Mouse (Mus musculus): ENCODE measurements around the gene Kdm4c.
"Not testable (repeated sequence)": the region's sequence is repeated elsewhere in the genome, so short reads cannot be mapped to it uniquely, and the experiment has no call there.

The Kdm4c gene

GRCm38 (mm10) chr4:74312858-74313257 is 70.6 kb downstream of the Kdm4c start:
- no peak for DNase-seq (ENCODE audit: low spot score)

DNA sequence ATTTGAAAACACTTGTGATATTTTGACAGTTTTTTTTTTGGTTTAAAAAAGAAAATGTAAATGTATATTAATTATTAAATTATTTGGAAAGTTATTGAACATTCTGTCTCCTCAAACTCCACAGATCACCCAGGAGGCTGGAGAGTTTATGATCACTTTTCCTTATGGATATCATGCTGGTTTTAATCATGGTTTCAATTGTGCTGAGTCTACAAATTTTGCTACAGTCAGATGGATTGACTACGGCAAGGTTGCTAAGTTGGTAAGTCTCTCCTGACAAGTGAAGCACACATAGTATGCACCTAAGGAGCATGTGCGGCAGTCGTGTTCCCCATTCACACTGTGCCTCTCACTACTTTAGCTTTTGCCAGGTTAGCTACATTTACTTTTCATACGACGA is 73.1 kb downstream of the Kdm4c start:
- DNase-seq (ENCODE audit: low spot score): no peak

- no peak for DNase-seq (ENCODE audit: low spot score)
Observed at GRCm38 (mm10) chr4:74319313-74319712, 77.0 kb downstream of the Kdm4c start.

GRCm38 (mm10) chr4:74357479-74357878 is 115.2 kb downstream of the Kdm4c start:
- DNase-seq (ENCODE audit: low spot score): no peak

DNA sequence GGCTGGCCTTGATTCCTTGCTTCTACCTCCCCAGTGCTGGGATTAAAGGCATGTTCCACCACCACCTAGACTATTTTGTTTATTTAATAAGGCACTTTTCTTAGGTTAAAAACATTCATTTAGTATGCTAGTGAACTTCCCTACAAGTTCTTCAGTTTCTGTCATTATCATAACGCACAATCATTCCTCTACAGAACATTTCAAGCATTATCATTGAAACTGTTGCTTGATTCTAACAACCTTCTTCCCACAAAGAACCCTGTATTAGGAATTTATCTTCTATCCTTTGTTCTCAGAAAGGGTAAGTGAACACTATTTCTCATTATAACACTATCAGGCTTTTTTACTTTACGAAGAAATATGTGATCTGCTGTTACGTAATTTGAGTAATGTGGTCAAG is 118.0 kb downstream of the Kdm4c start:
- DNase-seq (ENCODE audit: low spot score): no peak

GRCm38 (mm10) chr4:74386583-74386982 is 144.3 kb downstream of the Kdm4c start:
- no peak for DNase-seq (ENCODE audit: low spot score)

DNA sequence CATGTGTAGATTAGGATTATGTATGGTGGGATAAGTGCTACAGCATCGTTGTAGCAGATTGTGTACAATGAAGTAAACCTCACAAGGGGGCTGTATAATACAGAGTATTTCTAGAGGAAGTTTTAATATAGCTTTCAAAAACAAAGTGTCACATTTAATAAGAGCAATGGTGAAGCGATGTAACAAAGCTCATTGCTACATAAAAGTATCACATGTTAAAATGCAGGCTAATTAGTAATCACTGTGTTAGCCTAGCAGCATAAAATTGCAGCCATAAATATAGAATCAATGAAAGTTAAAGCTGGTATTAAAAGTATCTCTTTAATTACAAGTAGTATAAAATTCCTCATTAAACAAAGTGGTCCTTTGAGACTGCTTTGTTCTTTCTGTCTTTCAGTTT is 150.9 kb downstream of the Kdm4c start:
- no peak for DNase-seq (ENCODE audit: low spot score)

GRCm38 (mm10) chr4:74396562-74396961 is 154.3 kb downstream of the Kdm4c start:
- DNase-seq (ENCODE audit: low spot score): no peak

DNA sequence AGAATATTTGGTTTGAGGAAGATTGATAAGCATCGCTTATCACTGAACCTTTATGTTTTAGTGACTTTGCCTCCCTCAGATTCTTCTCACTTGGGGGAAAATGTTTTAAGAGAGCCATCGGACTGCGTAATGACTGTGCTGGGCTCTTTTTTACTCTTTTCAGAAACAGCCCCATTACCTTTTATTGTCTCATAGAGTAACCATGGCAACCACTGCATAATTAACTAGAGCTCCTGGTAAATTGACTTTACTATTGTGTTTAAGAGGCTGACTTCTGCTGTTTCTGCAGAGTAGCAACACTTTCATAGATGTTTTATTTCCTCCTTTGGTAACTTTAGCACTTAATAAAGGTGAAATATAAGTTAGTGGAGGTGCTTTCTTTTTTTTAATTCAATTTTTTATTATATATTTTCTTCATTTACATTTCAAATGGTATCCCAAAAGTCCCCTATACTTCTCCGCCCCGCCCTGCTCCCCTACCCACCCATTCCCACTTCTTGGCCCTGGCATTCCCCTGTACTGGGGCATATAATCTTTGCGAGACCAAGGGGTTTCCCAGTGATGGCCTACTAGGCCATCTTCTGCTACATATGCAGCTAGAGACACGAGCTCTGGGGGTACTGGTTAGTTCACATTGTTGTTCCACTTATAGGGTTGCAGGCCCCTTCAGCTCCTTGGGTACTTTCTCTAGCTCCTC is 159.5 kb downstream of the Kdm4c start:
- not testable (repeated sequence) for DNase-seq (ENCODE audit: low spot score)

DNA sequence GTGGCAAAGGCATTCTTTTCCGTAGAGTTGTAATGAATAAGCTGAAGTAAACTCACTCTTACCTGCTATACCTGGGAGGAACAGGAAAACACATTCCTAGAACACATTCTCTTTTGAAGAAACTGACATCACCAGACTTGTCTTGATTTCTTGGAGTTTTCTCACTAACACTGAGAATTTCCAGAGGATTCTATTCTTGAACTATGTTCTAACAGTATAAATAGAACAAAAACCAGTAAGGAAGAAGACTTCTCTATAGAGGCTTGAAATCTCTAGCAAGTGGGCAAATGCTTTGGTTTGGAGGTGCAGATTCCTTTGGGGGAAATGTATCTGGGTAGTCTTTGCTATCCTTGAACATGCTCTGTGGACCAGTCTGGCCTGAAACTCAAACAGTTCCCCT is 166.4 kb downstream of the Kdm4c start:
- DNase-seq (ENCODE audit: low spot score): no peak

- DNase-seq (ENCODE audit: low spot score): no peak
Observed at GRCm38 (mm10) chr4:74419794-74420193, 177.5 kb downstream of the Kdm4c start.
